Mouse (Mus musculus): Measurements from ENCODE around the gene Cep162.

- TF ChIP-seq CTCF (IDR thresholded peaks at IDR 0.05; ENCODE audit: low read depth, low read length) (no peak), POLR2A (IDR thresholded peaks at IDR 0.05; ENCODE audit: extremely low read depth, insufficient read depth, low read length) (no peak)
These were observed 86.2 kb downstream of the Cep162 start for GRCm38 (mm10) chr9:87169144-87169543.
